Mouse (Mus musculus) urinary bladder, adult 2 months (tissue): ENCODE measurements around the gene Rps29. TPM values are rescaled to one million over a fixed set of nuclear protein-coding genes. Genes with fewer than 3 reads are reported as not detected.

Experiments used
- DNase-seq: peaks from one replicate; pipeline ENCODE4 v3.0.0; 2022; ENCODE audit warnings: low spot score
- polyA plus RNA-seq: library from polyadenylated mRNA; depleted of rRNA; stranded (reverse); fragments of >200 nt; gene quantifications from 2 replicates; pipeline ENCODE4 v1.2.3, GENCODE M21; 2012; rRNA removed

The Rps29 gene
- polyA plus RNA-seq: 1,965 and 3,164 TPM in 2 replicates

DNA sequence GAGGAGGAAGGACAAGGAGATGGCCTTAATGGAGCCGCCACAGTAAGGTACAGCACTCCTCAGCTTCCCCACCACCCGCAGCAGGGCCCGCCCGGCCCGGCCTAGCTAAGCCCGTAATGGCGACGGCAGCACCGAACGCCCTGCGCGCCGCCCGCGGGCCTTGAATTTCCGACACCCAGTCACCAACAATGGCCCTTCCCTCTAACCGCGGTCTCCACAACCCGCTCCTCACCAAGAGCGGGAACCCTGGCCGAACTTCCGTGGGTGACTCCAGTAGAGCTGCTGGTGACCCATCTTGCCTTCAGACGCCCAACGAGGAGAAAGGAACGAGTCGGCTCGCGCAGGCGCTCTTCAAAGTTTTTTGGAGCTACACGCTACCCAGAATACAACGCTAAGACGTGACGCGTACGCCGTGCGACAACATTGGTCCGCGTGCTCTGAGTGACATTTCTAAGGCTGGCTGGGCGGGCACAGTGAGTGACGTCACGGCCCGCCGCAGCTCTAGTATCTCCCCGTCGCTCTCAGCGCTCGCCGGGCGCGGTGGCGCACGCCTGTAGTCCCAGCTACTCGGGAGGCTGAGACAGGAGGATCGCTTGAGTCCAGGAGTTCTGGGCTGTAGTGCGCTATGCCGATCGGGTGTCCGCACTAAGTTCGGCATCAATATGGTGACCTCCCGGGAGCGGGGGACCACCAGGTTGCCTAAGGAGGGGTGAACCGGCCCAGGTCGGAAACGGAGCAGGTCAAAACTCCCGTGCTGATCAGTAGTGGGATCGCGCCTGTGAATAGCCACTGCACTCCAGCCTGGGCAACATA, at the start of gene Rps29:
Gene Rps29 (minus strand): TSS at position 422 of the 813 bp plus-strand sequence.
- peak; percentile 92 for DNase-seq

DNA sequence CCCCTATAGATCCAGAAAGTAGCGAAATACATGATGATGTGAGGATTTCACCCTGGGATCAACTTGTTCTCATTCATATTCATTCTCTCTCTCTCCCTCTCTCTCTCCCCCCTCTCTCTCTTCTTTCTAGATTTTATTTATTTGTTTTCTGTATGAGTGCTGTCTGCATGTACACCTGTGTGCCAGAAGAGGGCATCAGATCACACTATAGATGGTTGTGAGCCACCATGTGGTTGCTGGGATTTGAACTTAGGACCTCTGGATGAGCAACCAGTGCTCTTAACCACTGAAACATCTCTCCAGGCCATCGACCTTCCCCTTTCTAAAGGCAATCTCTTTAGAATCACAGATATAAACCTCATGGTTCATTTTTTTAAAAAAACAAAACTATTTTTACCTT, 49.5 kb upstream of the Rps29 start:
- no peak for DNase-seq

DNA sequence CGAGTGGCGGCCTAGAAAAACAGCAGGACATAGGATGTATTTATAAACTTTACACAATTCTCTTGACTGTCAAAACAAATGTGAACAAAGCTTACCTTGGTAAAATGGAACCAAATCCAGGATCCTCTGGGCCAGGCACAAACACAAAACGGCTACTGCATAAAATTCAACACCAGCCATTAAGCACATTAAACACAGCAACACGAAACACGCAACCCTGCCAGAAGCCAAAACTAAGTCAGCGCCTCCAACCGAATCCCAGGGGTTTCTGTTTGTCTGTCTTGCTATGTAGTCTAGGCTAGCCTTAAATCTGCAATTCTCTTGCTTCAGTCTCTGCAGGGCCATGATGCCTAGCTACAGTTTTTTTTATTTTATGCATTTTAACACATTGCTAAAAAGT, 48.9 kb upstream of the Rps29 start:
- no peak for DNase-seq

DNA sequence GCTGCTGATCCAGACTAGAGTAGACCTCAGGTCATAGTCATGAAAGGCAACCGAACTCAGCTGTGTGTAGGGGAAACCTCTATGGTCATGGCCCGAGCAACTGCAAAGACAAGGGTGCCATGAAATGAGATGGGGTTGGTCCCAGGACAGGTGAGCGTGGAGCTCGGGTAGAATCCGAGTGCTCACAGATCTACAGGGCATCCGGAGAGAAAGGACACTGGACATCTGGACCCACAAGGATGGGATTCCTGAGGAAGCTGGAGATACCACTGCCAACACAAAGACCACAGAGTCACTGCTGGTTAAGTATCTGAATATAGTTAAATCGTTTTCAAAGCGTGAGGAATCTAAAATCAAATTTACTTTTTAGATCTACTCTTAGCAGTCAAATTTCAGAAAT, 48.4 kb upstream of the Rps29 start:
- DNase-seq: no peak

DNA sequence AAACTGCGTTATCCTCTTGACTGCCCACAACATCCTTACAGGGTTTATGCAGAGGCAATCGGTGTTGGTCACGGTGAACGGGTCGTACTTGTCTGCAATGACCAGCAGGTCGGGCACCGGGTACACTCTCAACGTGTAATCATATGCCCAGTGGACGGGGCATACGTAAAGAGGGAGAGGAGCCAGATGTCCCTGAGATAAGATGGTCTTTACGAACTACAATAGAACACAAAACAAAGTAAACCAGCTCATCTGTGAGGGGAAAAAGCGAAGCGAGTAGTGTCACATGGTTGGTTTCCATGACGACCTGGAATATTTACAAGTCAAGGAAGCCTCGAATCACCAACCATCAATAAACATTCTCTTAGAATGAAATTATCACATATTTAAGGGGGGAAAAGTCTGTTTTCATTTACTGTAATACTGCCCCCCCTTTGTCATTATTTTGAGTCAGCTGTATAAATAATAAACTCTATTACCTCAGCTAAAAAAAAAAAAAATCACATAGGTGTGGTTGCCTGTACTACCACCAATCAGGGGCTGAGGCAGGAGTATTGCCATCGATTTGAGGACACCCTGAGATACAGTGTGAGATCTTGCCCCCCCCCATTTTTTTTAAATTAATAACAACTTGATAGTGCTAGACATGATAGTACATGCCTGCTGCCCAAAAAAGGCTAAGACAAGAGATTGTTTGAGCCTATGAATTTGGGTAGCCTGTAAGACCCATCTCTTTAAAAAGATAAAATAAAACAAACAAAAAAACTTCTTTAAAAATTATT, 45.3 kb upstream of the Rps29 start, which contains the start of gene Gm49384:
Gene Gm49384 (minus strand): TSS at position 216 of the 782 bp plus-strand sequence.
- no peak for DNase-seq

DNA sequence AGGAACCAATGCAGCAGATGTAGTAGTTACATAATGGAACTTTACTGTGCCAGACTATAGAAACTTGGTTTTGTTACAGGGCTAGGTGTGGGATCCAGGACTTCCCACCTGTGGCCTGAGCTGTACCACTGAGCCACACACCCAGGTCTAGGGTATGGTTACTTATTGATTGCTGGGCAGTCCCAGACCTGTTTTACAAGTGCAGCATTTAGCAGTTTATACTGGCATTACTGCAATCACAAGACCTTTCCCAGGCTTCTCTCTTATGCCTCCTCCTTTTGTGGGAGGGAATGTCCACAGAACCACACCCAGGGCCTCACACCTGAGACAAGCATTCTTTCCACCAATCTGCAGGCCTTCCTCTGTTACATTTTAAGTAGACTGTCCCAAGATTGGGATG, 40.0 kb upstream of the Rps29 start:
- DNase-seq: no peak

DNA sequence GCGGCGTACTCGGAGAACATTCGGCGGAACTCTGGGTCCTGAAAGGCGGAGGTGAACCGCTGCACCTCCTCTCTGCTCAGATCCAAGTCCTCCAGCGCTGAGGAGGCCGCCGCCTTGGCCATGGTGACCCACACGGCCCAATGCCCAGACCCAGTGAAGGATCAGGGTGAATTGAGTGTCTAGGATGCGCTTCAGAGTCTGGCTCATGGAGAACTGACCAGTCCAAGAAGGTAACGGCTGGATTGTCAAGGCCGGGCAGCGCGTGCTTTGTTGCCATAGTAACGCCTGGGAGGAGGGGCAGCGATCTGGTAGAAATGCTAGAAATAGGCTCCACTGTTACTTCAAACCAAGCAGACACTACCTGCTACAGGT, 39.2 kb upstream of the Rps29 start, which contains the start of gene Dnaaf2:
Gene Dnaaf2 (minus strand): TSS at position 266 of the 372 bp plus-strand sequence.
- DNase-seq: no peak

DNA sequence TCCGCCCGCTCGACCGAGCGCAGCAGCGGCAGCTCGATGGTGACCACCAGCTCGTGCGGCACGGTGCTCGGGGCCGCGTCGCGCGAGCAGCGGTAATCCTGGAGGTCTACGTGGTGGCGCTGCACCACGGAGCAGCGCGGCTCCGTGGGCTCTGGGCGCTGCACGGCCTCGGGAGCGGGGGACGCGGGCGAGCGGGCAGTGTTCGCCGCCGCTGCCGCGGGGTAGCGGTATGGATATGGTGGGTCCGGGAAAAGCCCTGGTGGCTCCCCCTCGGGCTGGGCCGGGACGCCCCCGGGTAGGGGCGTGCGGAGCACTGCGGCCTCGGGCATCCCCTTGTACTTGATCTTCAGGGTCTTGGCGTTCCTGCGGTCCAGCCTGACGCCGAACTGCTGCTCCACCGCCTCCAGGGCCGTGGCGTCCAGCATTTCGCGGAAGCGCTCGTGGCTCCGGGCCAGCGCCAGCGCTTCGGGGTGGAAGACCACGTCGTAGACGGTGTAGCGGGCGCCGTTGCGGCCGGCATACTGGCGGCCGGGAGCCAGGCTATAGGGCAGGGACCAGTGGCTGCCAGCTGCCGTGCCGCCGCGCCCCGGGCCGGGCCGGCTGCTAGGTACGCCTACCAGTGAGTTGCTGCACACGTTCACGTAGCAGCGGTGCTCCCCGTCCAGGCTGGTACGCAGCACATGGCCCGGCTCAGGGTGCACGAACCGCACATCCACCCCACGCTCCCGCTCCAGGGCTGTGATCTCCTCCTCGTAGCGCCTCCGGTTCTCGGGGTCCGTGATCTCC, 38.6 kb upstream of the Rps29 start:
- peak; percentile 53 for DNase-seq

DNA sequence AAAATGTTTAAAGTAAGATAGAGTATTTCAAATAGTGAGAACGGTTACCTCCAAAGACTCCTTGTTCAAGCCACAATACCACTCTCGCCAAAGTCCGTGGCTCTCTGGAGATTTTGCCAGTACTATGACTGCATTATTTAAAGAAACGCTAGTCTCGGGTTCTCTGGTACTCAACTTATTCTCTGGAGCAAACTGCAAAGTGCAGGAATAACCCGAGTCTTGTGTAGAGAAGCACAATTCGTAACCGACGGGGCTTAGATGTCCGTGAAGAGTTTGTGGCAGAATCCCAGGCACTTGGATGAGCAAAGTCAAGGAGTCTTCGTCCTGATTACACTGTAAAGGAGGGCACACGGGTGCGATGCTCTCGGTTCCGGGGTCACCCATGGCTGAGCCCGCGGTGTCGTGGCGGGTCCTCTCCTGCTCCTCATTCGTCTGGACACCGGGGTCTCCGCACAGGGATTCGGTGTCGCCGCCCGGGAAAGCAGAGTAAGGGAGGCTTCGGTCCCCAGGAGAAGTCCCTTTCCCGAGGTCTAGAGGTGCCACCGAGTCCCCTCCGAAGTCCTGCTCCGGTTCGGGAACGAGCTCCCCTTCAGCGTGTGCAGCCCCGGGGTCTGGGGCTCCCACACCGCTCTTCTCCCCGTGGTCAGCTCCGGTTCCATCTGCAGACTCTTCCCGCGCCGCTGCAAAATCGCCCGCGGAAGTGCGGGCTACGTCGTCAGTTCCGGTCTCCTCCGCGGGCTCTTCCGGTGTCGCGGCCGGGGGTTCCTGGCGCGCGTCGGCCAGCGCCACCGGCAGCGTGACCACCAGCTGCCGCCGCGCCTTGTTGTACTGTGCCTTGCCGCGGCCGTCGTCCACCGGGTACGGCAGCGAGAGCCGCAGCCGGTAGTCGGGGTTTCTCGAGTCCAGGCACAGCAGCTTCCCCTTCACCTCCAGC, 37.7 kb upstream of the Rps29 start, which contains the start of gene Gm49383:
Gene Gm49383 (minus strand): TSS at position 661 of the 934 bp plus-strand sequence.
- peak; percentile 62 for DNase-seq

DNA sequence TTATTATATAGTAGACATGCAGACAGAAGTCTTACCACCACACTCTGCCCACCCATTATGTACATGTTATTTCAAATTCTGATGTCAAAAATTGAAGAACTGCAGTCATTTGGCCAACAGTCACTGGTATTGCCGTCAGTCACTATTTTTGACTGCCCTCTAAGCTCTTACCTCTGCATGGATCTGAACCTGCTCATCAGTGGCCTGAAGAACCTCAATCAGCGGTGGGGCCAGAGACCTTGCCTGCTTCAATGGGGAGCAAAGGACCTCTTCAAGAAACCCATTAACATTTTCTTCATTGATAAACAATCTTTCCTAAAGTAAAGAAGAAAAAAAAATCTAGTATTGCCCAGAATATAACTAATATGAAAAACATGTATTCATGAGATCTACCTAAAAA, 33.7 kb upstream of the Rps29 start:
- DNase-seq: no peak

DNA sequence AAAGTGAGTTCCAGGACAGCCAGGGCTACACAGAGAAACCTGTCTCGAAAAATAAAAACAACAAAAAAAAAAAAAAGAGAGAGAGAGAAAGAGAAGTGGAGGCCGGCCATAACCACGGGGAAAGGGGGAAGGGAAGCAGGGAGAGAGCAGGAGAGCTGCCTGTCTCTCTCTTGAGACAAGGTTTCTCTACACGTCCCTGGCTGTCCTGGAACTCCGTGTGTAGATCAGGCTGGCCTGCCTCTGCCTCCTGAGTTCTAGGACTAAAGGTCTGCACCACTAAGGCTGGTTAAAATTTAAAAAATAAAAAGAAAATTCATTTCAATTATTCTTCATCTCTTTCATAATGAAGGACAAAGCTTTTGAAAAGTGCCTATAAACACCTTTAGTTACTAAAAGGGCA, 32.4 kb upstream of the Rps29 start:
- DNase-seq: no peak

DNA sequence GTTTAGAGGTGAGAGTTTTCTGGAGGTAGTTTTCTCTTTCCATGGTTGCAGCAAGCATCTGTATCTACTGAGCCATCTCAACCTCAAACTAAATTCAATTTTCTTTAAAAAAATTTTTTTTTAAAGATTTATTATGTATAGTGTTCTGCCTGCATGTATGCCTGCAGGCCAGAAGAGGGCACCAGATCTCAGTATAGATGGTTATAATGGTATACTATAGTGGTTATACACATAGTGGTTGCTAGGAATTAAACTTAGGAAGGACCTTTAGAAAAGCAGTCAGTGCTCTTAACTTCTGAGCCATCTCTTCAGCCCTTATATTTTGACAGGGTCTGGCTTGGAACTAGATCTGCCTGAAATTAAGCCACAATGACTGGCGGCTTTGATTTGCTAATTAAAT, 31.5 kb upstream of the Rps29 start:
- DNase-seq: no peak

DNA sequence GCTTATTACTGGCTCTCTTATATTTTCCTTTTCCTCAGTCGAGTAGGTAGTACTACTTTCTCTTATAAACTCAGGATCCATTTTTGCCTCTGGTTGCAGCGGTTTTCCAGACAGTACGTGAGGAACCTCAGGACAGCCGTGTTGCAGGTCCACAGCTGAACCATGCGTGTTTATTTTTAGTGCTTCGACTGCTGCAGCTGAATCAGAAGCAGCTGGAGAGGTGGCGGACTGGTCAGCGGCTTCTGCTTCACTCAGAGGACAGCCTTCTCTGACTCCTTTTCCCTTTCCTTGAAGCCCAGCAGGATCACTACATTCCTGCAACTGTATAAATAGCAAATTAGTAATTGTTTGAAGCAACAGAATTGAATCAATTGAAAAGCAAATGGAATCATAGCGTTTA, 31.1 kb upstream of the Rps29 start:
- no peak for DNase-seq

DNA sequence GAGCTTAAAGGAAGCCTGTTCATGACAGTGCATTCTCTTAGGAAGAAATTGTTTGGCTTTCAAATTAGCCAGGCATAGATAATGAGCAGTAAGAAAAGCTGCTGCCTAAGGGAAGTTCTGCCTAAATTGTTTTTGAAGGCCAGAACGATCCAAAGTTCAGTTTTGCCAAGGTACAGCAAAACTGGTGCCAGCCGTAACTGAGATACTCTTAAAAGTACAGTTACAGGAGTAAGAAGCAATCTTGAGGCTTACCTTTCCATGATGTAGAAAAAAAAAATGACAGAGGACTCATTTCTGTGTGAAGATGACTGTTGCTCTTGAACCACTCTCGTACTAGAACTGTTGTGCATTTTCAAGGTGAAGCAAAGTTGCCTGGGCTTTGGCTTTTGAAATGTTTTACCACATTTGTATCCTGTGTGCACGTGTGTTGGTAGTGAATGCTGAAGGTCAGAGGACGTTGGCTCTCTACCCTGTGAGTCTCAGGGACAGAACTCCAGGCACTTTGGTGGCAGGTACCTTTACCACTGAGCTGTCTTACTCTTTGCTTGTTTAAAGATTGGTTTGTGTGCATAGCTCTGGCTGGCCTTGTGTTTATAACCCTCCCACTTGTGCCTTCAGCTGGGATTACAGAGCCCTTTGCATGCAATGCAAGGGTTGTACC, 28.0 kb upstream of the Rps29 start:
- no peak for DNase-seq

DNA sequence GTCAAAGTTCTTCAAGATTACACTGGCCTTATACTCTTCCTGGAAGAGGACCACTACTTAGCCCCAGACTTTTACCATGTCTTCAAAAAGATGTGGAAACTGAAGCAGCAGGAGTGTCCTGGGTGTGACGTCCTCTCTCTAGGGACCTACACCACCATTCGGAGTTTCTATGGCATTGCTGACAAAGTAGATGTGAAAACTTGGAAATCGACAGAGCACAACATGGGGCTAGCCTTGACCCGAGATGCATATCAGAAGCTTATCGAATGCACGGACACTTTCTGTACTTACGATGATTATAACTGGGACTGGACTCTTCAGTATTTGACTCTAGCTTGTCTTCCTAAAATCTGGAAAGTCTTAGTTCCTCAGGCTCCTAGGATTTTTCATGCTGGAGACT, 26.4 kb upstream of the Rps29 start:
- DNase-seq: no peak

DNA sequence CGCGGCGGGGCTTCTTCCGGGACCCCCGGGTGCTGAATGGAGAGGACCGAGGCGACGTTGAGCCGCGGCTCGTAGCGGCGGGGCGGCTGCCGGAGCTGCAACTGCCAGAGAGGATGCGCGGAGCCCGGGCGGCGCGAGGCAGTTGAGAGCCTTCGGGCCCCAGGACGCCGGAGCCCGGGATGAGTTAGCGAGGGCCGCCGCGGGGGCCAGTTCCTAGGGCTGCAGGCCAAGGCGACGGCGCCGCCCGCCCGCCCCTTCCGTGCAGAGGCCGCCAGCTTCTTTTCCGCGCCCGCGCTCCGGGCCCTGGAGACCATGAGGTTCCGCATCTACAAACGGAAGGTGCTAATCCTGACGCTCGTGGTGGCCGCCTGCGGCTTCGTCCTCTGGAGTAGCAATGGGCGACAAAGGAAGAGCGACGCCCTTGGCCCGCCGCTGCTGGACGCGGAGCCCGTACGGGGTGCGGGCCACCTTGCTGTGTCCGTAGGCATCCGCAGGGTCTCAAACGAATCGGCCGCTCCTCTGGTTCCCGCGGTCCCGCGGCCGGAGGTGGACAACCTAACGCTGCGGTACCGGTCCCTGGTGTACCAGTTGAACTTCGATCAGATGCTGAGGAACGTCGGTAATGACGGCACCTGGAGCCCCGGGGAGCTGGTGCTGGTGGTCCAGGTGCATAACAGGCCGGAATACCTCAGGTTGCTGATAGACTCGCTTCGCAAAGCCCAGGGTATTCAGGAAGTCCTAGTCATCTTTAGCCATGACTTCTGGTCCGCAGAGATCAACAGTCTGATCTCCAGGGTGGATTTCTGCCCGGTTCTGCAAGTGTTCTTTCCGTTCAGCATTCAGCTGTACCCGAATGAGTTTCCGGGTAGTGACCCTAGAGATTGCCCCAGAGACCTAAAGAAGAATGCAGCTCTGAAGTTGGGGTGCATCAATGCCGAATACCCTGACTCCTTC, 25.6 kb upstream of the Rps29 start:
- DNase-seq: no peak

DNA sequence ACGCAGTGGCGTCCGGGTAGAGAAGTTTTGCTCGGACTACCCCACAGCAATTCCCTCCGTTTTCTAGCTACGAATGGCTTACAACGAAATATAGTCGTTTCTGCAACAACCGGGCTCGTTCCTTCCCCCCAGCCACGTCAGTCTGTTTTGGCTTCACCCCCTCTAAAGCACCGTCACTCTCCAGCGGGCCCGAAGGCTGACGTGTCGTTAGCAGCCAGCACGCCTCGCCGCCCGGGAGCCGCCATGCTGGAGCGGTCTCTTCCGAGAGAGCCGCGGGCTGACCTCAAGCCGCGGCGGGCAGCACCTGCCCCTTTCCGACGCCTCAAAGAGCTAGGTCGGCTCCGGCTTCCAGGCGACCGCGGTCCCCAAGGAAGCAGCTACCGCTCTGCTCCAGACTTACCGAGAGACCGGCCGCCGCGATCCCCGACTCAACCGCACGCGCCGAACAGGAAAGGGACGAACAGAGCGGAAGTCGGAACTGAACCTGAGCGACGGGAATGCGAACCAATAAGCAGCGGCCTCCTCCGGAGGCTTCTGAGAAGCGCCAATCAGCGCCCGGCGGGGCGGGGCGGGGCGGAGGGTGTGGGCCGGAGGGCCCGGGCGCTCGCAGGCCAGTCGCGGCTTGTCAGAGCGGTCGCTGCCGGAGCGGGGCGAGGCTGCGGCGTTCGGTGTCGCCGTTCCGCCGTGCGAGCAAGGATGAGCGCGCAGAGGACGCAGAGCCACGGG, 24.8 kb upstream of the Rps29 start, which contains the start of the genes Rpl36al and Mgat2:
Gene Rpl36al (minus strand): TSS at position 501 of the 726 bp plus-strand sequence.
Gene Mgat2 (plus strand): TSS at position 575 of the 726 bp plus-strand sequence.
- peak; percentile 99 for DNase-seq

DNA sequence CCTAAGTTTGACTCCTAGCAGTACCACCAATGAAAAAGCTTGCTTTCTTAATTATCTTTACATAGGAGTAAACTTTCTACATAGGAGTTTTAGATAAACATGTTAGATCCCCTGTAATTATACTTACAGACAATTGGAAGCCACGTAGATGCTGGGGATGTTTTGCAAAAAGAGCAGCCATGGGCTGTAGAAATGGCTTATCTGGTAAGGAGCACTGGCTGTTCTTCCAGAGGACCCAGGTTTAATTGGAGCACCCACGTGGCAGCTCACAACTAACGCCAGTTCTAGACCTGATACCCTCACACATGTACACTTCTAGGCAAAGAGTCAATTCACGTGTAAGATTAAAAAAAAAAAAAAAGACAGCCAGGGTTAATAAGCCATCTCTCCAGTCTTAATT, 22.8 kb upstream of the Rps29 start:
- no peak for DNase-seq
